Mouse (Mus musculus) liver, embryonic 14.5 days (tissue): ENCODE measurements around the gene Csrnp3. TPM values are rescaled to one million over a fixed set of nuclear protein-coding genes. Genes with fewer than 3 reads are reported as not detected.

ENCODE experiments used
- ATAC-seq: fragments of 200-750 bp; cut with Nextera tagmentation; 2 replicates; pipeline ENCODE4 v1.8.0; 2017; ENCODE audit warnings: moderate number of reproducible peaks, mild to moderate bottlenecking, moderate library complexity; ENCODE audit not compliant: insufficient read depth
- DNase-seq, 3 experiments: peaks; one replicate each; pipeline ENCODE4 v3.0.0-alpha.2; 2012 to 2013; ENCODE audit warnings: low read depth in 3 of 3, low spot score in 3 of 3
- H3K27ac ChIP-seq: fragments of 300-500 bp; sonication (generic); 2 replicates; pipeline ENCODE4 v1.5.1; 2014; ENCODE audit warnings: moderate library complexity, mild to moderate bottlenecking, control low read depth, inconsistent platforms
- H3K27me3 ChIP-seq: fragments of 300-500 bp; sonication (generic); 2 replicates; pipeline ENCODE4 v1.6.1; 2014; ENCODE audit warnings: mild to moderate bottlenecking, low read length, moderate library complexity; ENCODE audit not compliant: control insufficient read depth, insufficient read depth
- H3K36me3 ChIP-seq: fragments of 300-500 bp; sonication (generic); replicated peaks from 2 replicates; pipeline ENCODE4 v1.6.1; 2014; ENCODE audit warnings: low read depth; ENCODE audit not compliant: control insufficient read depth, insufficient read depth
- H3K4me1 ChIP-seq, 2 experiments: fragments of 200-500 bp in 1 of 2; fragments of 300-500 bp in 1 of 2; sonication (generic) in 1 of 2; replicated peaks; 2 replicates each; pipeline ENCODE4 v1.6.1; 2012 to 2014; ENCODE audit warnings: antibody characterized with exemption in 1 of 2, inconsistent platforms in 1 of 2, low read length in 1 of 2; ENCODE audit not compliant: control insufficient read depth in 2 of 2, insufficient read depth in 2 of 2
- H3K4me2 ChIP-seq: fragments of 300-500 bp; sonication (generic); 2 replicates; pipeline ENCODE4 v1.6.1; 2014; ENCODE audit warnings: low read depth, mild to moderate bottlenecking, control low read depth, moderate library complexity
- H3K4me3 ChIP-seq, 2 experiments: fragments of 200-500 bp in 1 of 2; fragments of 300-500 bp in 1 of 2; sonication (generic) in 1 of 2; 2 replicates each; pipeline ENCODE4 v1.5.1; 2012 to 2014; ENCODE audit warnings: low read depth in 2 of 2, low read length in 2 of 2, mild to moderate bottlenecking in 2 of 2, control low read depth in 1 of 2, inconsistent platforms in 1 of 2, moderate library complexity in 1 of 2; ENCODE audit not compliant: insufficient read depth in 1 of 2
- H3K9ac ChIP-seq: fragments of 300-500 bp; sonication (generic); replicated peaks from 2 replicates; pipeline ENCODE4 v1.6.1; 2014; ENCODE audit warnings: mild to moderate bottlenecking, control low read depth, moderate library complexity
- H3K9me3 ChIP-seq: fragments of 300-500 bp; sonication (generic); 2 replicates; pipeline ENCODE4 v1.6.1; 2016; ENCODE audit warnings: low read length, mixed read lengths; ENCODE audit not compliant: control insufficient read depth
- CTCF ChIP-seq: IDR thresholded peaks from 2 replicates; pipeline ENCODE4 v1.5.1; 2016; ENCODE audit warnings: antibody characterized with exemption, low read depth, control low read depth
- EP300 ChIP-seq: IDR thresholded peaks from 2 replicates; pipeline ENCODE4 v1.6.1; 2016; ENCODE audit warnings: antibody characterized with exemption, low read depth
- WGBS: fragments of 180-500 bp; shearing (Covaris S2); extraction: QIAGEN DNeasy Blood & Tissue Kit; methylation state at CpG from one replicate; pipeline ENCODE4 v1.1.7; 2014; ENCODE audit not compliant: insufficient replicate concordance; 5-methylcytosine and 5-hydroxymethylcytosine counted together
- polyA plus RNA-seq, 2 experiments: library from polyadenylated mRNA; depleted of rRNA in 1 of 2; stranded (reverse) in 1 of 2; unstranded in 1 of 2; fragments of >200 nt; fragmentation: Nextera tagmentation in 1 of 2; extraction: Ambion mirVana in 1 of 2; gene quantifications; 2 replicates each; pipeline versions ENCODE4 v1.2.1 to v1.2.3; 2012 to 2014

The Csrnp3 gene
- polyA plus RNA-seq, 2 experiments: 0.02 TPM; not detected in 1

- Histone ChIP-seq H3K4me1 (no peaks in the 10 kb centered on the region), H3K4me2 (no peak overlapping the region), H3K36me3 (no peaks in the 10 kb centered on the region), H3K4me3 (no peak overlapping the region), H3K9ac (no peak overlapping the region), H3K27ac (no peak overlapping the region), H3K9me3 (no peaks in the 10 kb centered on the region), H3K27me3 (no peaks in the 10 kb centered on the region)
- TF ChIP-seq EP300: no peak
- no peak for TF ChIP-seq CTCF
- DNase-seq: no peak
- no peak for ATAC-seq
- WGBS: 74% methylated on average over 2 of the region's 2 CpGs
Measured at GRCm38 (mm10) chr2:66080731-66081130, 235.2 kb downstream of the Csrnp3 start.

Other genes with a start within 250 kb of the Csrnp3 start
- 0.03 and 0.08 TPM in 2 replicates for gene Scn2a, start 225.0 kb upstream of the Csrnp3 start, polyA plus RNA-seq (2012; rRNA removed)
- gene Scn2a, start 225.0 kb upstream of the Csrnp3 start, polyA plus RNA-seq (2014; fragmentation: Nextera tagmentation; extraction: Ambion mirVana): not detected in 2 replicates